Mouse (Mus musculus): ENCODE data around the gene Gmnn.
"Not testable (repeated sequence)": the region's sequence is repeated elsewhere in the genome, so short reads cannot be mapped to it uniquely, and the experiment has no call there.

The Gmnn gene

GRCm38 (mm10) chr13:24761403-24762227 is at the start of gene Gmnn:
TSS of gene Gmnn (minus strand) at chr13:24761923.
- DNase-seq (ENCODE audit: low spot score): peak; percentile 91

GRCm38 (mm10) chr13:24806079-24806478 is 44.4 kb upstream of the Gmnn start:
- no peak for DNase-seq (ENCODE audit: low spot score)

DNA sequence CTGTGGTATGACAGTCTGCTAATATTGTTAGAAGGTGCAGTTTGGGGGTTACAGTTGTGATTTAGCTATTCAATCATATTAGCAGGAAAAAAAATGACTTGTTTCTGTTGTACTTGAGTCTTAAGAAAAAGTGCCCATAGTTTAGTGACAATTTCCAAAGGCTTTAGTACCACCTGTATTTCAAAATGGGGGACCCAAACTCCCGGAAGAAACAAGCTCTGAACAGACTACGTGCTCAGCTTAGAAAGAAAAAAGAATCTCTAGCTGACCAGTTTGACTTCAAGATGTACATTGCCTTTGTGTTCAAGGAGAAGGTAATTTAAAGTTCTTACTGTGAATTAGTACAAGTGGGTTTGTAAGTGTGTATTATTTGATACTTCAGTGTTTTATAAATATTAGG is 41.5 kb upstream of the Gmnn start:
- DNase-seq (ENCODE audit: low spot score): no peak

- peak; percentile 44 for DNase-seq (ENCODE audit: low spot score)
These were observed 40.5 kb upstream of the Gmnn start for GRCm38 (mm10) chr13:24802131-24802691.

GRCm38 (mm10) chr13:24801308-24801921 is 39.7 kb upstream of the Gmnn start, which contains the start of gene BC005537:
TSS of gene BC005537 (plus strand) at chr13:24801657.
- no peak for DNase-seq (ENCODE audit: low spot score)

DNA sequence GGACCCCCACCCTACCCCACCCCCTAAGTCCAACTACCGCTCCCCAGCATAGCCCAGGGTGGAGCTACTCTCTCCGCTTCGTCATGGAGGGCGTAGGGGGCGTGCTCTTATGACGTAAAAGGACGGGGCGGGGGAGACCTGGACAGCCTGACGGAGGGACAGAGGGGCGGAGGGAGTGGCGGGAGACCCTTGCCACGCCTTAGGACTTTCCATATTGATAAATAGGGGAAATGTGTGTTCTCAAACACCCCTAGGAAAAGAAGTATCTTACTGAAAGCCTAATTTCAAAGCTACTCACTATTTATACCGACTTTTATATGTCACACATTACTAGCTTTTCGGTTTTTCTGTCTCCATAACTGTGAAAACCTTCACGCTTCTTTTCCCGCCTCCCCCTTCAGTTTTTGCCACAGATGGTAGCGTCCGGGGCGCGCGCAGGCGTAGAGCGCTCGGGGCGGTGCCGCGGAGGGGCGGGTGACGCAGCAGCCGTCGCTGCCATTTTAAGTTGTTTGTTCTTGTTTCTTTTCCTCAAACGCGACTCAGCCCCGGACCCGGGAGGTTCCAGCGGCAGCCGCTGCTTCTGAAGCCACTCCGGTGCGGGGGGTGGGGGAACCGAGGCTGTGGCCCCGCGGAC is 39.1 kb upstream of the Gmnn start:
- DNase-seq (ENCODE audit: low spot score): peak; percentile 97

GRCm38 (mm10) chr13:24799925-24800673 is 38.4 kb upstream of the Gmnn start:
- DNase-seq (ENCODE audit: low spot score): peak; percentile 56

DNA sequence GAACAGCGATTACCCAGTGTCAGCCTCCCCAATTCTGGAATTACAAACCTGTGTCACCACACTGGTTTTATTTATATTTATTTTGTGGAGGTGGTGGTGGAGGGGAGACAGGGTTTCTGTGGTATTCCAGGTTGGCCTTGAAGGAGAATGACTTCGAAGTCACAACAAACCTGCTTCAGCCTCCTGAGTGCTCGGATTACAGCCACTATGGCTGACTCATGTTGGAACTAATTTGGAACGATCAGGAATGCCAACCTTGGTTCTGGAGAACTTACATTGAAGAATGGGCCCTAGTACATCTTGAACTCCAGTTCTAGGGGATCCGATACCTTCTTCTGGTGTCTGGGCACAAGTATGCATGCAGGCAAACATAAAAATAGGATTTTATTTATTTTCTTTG is 37.7 kb upstream of the Gmnn start:
- DNase-seq (ENCODE audit: low spot score): no peak

DNA sequence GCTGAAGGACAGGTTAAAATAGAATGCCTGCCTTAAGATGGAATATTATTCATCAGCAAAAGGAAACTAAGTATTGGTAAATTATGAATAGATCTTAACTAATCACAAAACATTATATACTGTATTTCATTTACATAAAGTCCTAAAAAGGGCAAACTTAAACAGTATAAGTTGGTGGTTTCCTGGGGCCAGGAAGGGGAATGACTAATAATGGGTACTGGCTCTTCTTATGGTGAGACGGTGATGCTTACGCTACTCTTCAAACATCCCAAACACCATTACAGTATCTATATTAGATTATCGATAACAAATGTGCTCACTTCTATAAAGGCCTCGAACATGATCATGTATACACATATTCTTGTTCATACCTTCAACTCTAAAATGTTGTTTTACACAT is 37.0 kb upstream of the Gmnn start:
- no peak for DNase-seq (ENCODE audit: low spot score)

DNA sequence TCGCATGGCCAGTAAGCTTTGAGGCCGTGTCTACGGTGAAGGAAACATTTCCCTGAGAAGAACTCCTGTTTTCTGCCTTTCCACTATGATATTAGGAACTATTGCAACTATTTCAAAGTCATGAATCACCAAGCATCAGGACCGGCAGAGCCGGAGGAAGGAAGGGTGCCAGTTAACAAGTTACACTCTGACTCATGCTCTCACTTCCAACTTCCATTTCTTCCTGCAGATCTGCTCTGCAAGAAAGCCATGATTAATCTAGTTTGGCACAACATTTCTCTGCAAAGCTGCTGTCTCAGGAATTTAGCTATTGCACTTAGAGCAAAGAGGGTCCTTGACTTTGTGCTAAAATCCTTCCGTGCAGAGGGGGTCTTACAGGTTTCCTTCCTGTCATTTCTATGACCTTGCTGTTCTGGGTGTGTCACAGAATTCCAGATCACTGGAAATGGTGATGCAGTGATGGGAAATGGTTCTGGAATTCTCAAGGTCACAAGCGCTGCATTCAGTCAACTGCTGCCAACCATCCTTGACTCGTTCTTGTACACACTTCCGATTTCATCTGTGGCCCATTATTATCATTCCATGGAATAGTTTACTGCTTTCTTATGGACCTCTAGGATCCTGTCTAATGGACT is 30.8 kb upstream of the Gmnn start:
- no peak for DNase-seq (ENCODE audit: low spot score)

- no peak for DNase-seq (ENCODE audit: low spot score)
These were observed 29.6 kb upstream of the Gmnn start for GRCm38 (mm10) chr13:24791349-24791748.

GRCm38 (mm10) chr13:24787477-24787876 is 25.8 kb upstream of the Gmnn start:
- no peak for DNase-seq (ENCODE audit: low spot score)

DNA sequence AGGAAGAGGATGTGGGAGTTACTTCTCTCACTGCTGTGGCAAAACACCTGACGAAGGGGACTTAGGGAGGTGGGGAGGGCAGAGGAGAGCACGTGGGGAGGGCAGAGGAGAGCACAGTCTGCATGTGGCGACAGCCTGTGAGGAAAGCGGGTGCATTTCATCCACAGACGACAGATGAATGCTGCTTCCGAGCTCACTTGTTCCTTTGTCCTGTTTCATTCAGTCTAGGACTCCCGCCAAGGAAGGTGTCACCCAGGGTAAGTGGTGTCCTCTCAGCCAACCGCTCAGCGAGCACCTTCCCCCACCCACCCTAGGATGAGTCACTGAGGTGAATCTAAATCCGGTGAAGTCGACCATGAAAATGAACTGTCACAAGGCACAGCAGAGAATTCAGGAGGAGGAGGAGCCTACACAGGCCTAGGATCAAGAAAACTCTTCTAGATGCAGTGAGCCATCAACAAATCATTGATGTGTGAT is 24.3 kb upstream of the Gmnn start:
- DNase-seq (ENCODE audit: low spot score): no peak

DNA sequence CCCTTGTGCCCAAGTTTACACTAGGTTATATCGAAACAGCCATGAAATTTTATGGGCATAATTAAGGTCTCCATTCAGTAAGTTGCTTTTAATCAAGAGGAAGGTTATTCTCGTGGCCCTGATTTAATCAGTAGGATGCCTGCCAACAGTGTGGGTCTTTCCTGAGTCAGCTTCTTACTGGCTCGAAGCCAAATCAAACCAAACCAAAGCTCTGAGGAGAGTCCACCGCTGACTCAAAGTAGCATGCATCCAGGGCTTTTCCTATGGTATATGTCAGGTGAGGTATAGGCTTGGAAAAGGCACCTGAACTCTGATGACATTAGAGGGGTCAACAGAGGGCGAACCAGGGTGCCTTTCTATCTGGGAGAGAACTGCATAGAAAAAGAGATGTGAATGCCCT is 20.2 kb upstream of the Gmnn start:
- no peak for DNase-seq (ENCODE audit: low spot score)

GRCm38 (mm10) chr13:24778706-24779380 is 17.1 kb upstream of the Gmnn start:
- DNase-seq (ENCODE audit: low spot score): no peak

GRCm38 (mm10) chr13:24778026-24778425 is 16.3 kb upstream of the Gmnn start:
- no peak for DNase-seq (ENCODE audit: low spot score)

DNA sequence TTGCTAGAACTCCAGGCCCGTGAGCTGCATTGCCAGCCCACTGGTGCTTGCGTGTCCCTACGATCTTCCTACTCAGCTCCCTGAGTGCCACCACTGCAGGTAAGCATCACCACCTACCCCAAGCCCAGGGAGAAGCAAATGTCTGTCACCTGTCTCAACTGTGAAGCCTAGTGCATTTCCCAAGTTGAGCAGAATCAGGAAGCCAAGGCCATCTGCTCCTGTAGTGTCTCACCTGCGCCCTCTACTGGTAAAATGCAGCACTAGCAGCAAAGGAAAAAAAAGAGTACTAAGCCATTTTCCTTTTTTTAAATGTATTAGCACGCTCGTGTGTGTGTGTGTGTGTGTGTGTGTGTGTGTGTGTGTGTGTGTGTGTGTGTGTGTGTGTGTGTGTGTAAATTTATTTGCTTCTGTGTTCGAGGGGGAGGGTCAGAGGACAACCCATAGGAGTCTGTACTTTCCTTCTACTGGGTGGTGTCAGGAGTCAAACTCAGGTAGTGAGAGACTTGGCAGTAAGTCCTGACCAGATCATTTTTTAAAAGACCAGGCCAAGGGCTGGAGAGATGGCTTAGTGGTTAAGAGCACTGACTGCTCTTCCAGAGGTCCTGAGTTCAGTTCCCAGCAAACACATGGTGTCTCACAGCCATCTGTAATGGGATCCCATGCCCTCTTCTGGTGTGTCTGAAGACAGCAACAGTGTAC is 14.6 kb upstream of the Gmnn start:
- DNase-seq (ENCODE audit: low spot score): peak; percentile 35

- DNase-seq (ENCODE audit: low spot score): not testable (repeated sequence)
These were observed 9.8 kb upstream of the Gmnn start for GRCm38 (mm10) chr13:24771482-24771881.

GRCm38 (mm10) chr13:24767809-24768208 is 6.1 kb upstream of the Gmnn start:
- DNase-seq (ENCODE audit: low spot score): not testable (repeated sequence)

GRCm38 (mm10) chr13:24762254-24762653 is 531 bp upstream of the Gmnn start:
- DNase-seq (ENCODE audit: low spot score): no peak
